Mouse (Mus musculus): ENCODE data around the gene Ccdc12. TPM values are rescaled to one million over a fixed set of nuclear protein-coding genes. Genes with fewer than 3 reads are reported as not detected.

Ccdc12 gene
- polyA plus RNA-seq, 1 experiment from 2014 or later = 160 TPM

DNA sequence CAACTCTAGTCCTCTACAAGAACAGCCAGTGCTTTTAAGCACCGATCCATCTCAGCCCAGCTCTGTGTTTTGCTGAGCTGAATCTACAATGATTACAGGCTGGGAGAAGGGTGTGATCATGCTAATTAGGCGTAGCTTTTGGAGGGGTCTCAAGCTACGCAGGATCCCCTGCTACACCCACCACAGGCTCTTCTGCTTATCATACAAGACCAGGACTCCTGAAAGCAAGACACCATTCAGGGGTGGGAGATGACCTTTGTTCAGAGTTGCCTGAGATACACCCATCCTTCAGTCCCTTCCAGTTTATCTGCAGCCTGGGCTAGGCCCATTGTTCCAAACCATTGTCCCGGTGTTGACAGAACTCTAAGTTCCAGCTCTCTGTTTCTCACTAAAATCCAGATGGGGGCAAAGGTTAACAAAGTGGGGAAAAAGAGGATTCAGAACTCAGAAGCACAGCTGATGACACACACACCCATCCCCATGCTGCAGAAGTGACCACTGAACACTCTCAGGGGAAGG is 96.7 kb downstream of the Ccdc12 start:
- 89% methylated on average over 4 of the region's 4 CpGs for WGBS
- no peaks in the 10 kb centered on the region for H3K27me3 ChIP-seq (ENCODE audit: control insufficient read depth, insufficient read depth, low read length)
- no peak overlapping the region for H3K4me2 ChIP-seq (replicated peaks; ENCODE audit: low read depth, low read length)
- H3K9me3 ChIP-seq (ENCODE audit: control insufficient read depth, low read length) = no peaks in the 10 kb centered on the region
- no peak overlapping the region for H3K9ac ChIP-seq (ENCODE audit: low read depth, low read length)
- H3K36me3 ChIP-seq (ENCODE audit: control insufficient read depth, insufficient read depth, low read length) = no peaks in the 10 kb centered on the region
- no peak overlapping the region for H3K4me3 ChIP-seq (ENCODE audit: low read length)
- ATAC-seq (ENCODE audit: low FRiP score, low TSS enrichment) = no peak
- peaks cover 33% of the 10 kb centered on the region for H3K4me1 ChIP-seq (ENCODE audit: control insufficient read depth, insufficient read depth, low read length)
- no peak overlapping the region for H3K27ac ChIP-seq (ENCODE audit: low read depth, low read length)

DNA sequence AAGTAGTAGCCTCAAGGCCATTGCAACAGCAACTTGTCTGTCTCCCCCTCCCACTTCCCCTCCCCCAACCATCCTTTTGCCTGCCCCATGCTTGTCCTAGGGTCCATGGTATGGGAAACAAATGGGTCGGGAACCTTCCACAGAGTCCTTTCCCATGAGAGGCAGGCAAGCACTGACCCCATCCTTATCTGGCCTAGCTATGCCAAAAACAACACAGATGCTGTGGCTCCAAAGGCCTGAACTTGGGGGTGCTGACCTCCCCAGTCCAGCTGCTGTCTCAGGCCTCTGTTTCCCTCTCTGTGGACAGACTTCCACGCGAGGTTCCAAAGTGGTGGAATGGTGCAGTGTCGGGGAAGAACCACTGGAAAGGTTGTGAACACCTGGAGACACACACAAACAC is 97.5 kb downstream of the Ccdc12 start:
- Histone ChIP-seq H3K36me3 (ENCODE audit: control insufficient read depth, insufficient read depth, low read length) (no peaks in the 10 kb centered on the region), H3K4me2 (replicated peaks; ENCODE audit: low read depth, low read length) (no peak overlapping the region), H3K27ac (ENCODE audit: low read depth, low read length) (no peak overlapping the region), H3K27me3 (ENCODE audit: control insufficient read depth, insufficient read depth, low read length) (no peaks in the 10 kb centered on the region), H3K4me3 (ENCODE audit: low read length) (no peak overlapping the region), H3K4me1 (ENCODE audit: control insufficient read depth, insufficient read depth, low read length) (peaks cover 33% of the 10 kb centered on the region), H3K9ac (ENCODE audit: low read depth, low read length) (no peak overlapping the region), H3K9me3 (ENCODE audit: control insufficient read depth, low read length) (no peaks in the 10 kb centered on the region)
- 58% methylated on average over 4 of the region's 4 CpGs for WGBS
- no peak for ATAC-seq (ENCODE audit: low FRiP score, low TSS enrichment)

DNA sequence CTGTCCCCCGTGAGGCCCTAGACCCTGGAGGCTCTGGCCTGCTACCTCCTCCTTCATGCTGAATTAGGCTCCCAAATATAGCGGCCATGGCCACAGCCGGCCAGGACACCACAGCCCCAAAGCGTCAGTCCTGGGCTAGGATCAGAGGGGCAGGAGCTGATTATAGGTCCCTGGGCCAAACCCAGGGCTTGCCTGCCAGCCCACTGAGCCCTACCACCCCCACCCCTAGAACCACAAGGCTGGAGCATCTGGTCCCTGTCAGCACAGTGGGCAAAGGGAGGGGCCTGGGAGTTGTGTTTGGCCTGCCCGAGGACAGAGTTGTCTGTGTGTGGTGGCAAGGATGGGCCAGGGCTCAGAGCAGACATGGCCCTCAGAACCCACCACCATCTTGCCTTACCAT is 101.5 kb downstream of the Ccdc12 start:
- WGBS = 90% methylated on average over 5 of the region's 5 CpGs
- Histone ChIP-seq H3K9ac (ENCODE audit: low read depth, low read length) (no peak overlapping the region), H3K27ac (ENCODE audit: low read depth, low read length) (no peak overlapping the region), H3K4me3 (ENCODE audit: low read length) (no peak overlapping the region), H3K36me3 (ENCODE audit: control insufficient read depth, insufficient read depth, low read length) (no peaks in the 10 kb centered on the region), H3K27me3 (ENCODE audit: control insufficient read depth, insufficient read depth, low read length) (no peaks in the 10 kb centered on the region), H3K9me3 (ENCODE audit: control insufficient read depth, low read length) (no peaks in the 10 kb centered on the region), H3K4me1 (ENCODE audit: control insufficient read depth, insufficient read depth, low read length) (peaks cover 4% of the 10 kb centered on the region; the same call in 1 of the 2 replicates), H3K4me2 (replicated peaks; ENCODE audit: low read depth, low read length) (no peak overlapping the region)
- ATAC-seq (ENCODE audit: low FRiP score, low TSS enrichment) = no peak

DNA sequence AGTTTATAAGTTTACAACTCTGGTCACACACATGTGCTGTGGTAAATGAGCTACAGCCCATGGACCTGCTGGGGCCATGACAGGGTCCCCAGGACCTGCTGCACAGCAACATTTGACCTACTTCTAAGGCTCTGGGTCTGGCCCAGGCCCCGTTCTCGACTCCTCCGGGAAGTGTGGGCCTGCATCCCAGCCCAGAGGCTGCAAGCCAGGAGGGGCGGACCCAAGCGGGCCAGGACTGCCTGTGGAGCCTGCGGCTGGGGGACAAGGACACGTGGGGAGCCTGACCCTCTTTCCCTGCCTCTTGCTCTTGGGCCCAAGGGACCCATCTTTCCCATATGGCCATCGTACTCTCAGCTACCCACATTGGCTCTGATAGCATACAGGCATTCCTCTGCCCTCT is 102.3 kb downstream of the Ccdc12 start:
- H3K9ac ChIP-seq (ENCODE audit: low read depth, low read length) = no peak overlapping the region
- H3K27ac ChIP-seq (ENCODE audit: low read depth, low read length) = no peak overlapping the region
- WGBS = 70% methylated on average over 8 of the region's 8 CpGs
- H3K36me3 ChIP-seq (ENCODE audit: control insufficient read depth, insufficient read depth, low read length) = no peaks in the 10 kb centered on the region
- no peak for ATAC-seq (ENCODE audit: low FRiP score, low TSS enrichment)
- no peak overlapping the region for H3K4me2 ChIP-seq (replicated peaks; ENCODE audit: low read depth, low read length)
- no peaks in the 10 kb centered on the region for H3K9me3 ChIP-seq (ENCODE audit: control insufficient read depth, low read length)
- no peaks in the 10 kb centered on the region for H3K27me3 ChIP-seq (ENCODE audit: control insufficient read depth, insufficient read depth, low read length)
- no peak overlapping the region for H3K4me3 ChIP-seq (ENCODE audit: low read length)
- peaks cover under 1% of the 10 kb centered on the region; the same call in 1 of the 2 replicates for H3K4me1 ChIP-seq (ENCODE audit: control insufficient read depth, insufficient read depth, low read length)

DNA sequence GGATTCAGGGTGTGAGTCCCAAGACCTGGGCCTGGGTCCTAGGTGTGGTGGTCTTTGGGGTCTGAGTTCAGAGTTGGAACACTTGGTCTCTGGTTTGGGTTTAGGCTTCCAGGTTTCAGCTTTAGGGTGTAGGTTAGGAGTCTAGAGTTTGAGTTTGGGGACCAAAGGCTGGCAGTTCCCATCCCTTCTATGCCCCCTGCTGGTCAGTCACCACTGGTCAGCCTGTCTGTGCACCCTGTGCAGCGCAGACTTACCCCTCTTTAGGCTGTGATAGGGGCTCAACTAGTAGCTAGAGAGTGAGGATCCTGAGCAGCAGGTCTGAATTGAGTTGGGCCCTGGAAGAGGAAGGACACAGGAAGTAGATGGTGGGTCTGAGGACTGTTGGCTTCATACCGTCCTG is 103.0 kb downstream of the Ccdc12 start:
- peak; percentile 66; the same call in 1 of the 2 replicates for ATAC-seq (ENCODE audit: low FRiP score, low TSS enrichment)
- Histone ChIP-seq H3K4me1 (ENCODE audit: control insufficient read depth, insufficient read depth, low read length) (no peaks in the 10 kb centered on the region), H3K4me3 (ENCODE audit: low read length) (no peak overlapping the region), H3K4me2 (replicated peaks; ENCODE audit: low read depth, low read length) (no peak overlapping the region), H3K9ac (ENCODE audit: low read depth, low read length) (no peak overlapping the region), H3K36me3 (ENCODE audit: control insufficient read depth, insufficient read depth, low read length) (no peaks in the 10 kb centered on the region), H3K27me3 (ENCODE audit: control insufficient read depth, insufficient read depth, low read length) (no peaks in the 10 kb centered on the region; the same call in 1 of the 2 replicates), H3K9me3 (ENCODE audit: control insufficient read depth, low read length) (no peaks in the 10 kb centered on the region), H3K27ac (ENCODE audit: low read depth, low read length) (no peak overlapping the region)
- 39% methylated on average over 2 of the region's 2 CpGs for WGBS

DNA sequence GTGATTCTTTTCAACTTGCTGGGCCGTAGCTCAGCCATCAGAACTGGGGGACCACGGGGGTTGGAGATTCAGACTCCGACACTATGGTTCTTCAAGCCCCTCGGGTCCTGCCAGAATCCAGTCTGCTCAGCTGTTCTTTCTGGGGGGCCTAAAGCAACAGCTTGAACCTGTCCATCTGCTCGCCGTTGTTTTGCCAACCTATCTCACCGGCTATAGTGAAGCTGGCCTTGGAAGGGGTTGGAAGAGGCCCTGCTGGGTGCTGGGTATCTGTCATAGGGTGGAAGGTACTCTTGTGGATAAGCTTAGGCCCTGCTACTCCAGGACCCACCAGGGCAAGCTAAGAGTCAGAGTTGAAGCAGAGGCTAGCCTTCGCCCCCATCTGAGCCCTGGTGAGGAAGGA is 104.6 kb downstream of the Ccdc12 start:
- no peak overlapping the region for H3K4me2 ChIP-seq (replicated peaks; ENCODE audit: low read depth, low read length)
- no peak overlapping the region for H3K4me3 ChIP-seq (ENCODE audit: low read length)
- H3K4me1 ChIP-seq (ENCODE audit: control insufficient read depth, insufficient read depth, low read length) = no peaks in the 10 kb centered on the region
- ATAC-seq (ENCODE audit: low FRiP score, low TSS enrichment) = no peak
- H3K27me3 ChIP-seq (ENCODE audit: control insufficient read depth, insufficient read depth, low read length) = no peaks in the 10 kb centered on the region; the same call in 1 of the 2 replicates
- no peak overlapping the region for H3K27ac ChIP-seq (ENCODE audit: low read depth, low read length)
- no peak overlapping the region for H3K9ac ChIP-seq (ENCODE audit: low read depth, low read length)
- WGBS = 75% methylated on average over 8 of the region's 8 CpGs
- H3K36me3 ChIP-seq (ENCODE audit: control insufficient read depth, insufficient read depth, low read length) = no peaks in the 10 kb centered on the region
- no peaks in the 10 kb centered on the region for H3K9me3 ChIP-seq (ENCODE audit: control insufficient read depth, low read length)

Small RNAs within 50 kb of the gene (microRNA-seq; reads per million reads assigned to microRNA genes)
- gene Mir8107 = not detected

Other genes starting within 250 kb of the Ccdc12 start
- 16.1 and 18.6 TPM in 2 replicates for gene Ptpn23, start 248.3 kb upstream of the Ccdc12 start, polyA plus RNA-seq (2014; fragmentation: Nextera tagmentation; extraction: Ambion mirVana)
- not detected in 2 replicates for gene Ngp, start 236.8 kb upstream of the Ccdc12 start, polyA plus RNA-seq (2014; fragmentation: Nextera tagmentation; extraction: Ambion mirVana)
- gene Klhl18, start 179.8 kb upstream of the Ccdc12 start, polyA plus RNA-seq (2014; fragmentation: Nextera tagmentation; extraction: Ambion mirVana) = 5.1 and 10.5 TPM in 2 replicates
- 1.2 TPM in 2 replicates for gene Kif9, start 179.5 kb upstream of the Ccdc12 start, polyA plus RNA-seq (2014; fragmentation: Nextera tagmentation; extraction: Ambion mirVana)
- gene Setd2, start 123.9 kb upstream of the Ccdc12 start, polyA plus RNA-seq (2014; fragmentation: Nextera tagmentation; extraction: Ambion mirVana) = 46.5 and 55.9 TPM in 2 replicates
- gene Nradd, start 32.1 kb upstream of the Ccdc12 start, polyA plus RNA-seq (2014; fragmentation: Nextera tagmentation; extraction: Ambion mirVana) = 23.6 and 64.4 TPM in 2 replicates
- gene Nbeal2, start 2.3 kb upstream of the Ccdc12 start, polyA plus RNA-seq (2014; fragmentation: Nextera tagmentation; extraction: Ambion mirVana) = 2.6 and 4.8 TPM in 2 replicates
- gene Myl3, start 85.4 kb downstream of the Ccdc12 start, polyA plus RNA-seq (2014; fragmentation: Nextera tagmentation; extraction: Ambion mirVana) = 0.96 and 1.4 TPM in 2 replicates
- 27.3 and 40.9 TPM in 2 replicates for gene Pth1r, start 90.6 kb downstream of the Ccdc12 start, polyA plus RNA-seq (2014; fragmentation: Nextera tagmentation; extraction: Ambion mirVana)
- not detected in 2 replicates for gene Prss42, start 141.7 kb downstream of the Ccdc12 start, polyA plus RNA-seq (2014; fragmentation: Nextera tagmentation; extraction: Ambion mirVana)
- not detected in 2 replicates for gene Prss44, start 157.5 kb downstream of the Ccdc12 start, polyA plus RNA-seq (2014; fragmentation: Nextera tagmentation; extraction: Ambion mirVana)
- gene Prss43, start 170.2 kb downstream of the Ccdc12 start, polyA plus RNA-seq (2014; fragmentation: Nextera tagmentation; extraction: Ambion mirVana) = not detected in 2 replicates
- not detected in 2 replicates for gene Prss45, start 178.1 kb downstream of the Ccdc12 start, polyA plus RNA-seq (2014; fragmentation: Nextera tagmentation; extraction: Ambion mirVana)
- not detected in 2 replicates for gene Prss46, start 188.0 kb downstream of the Ccdc12 start, polyA plus RNA-seq (2014; fragmentation: Nextera tagmentation; extraction: Ambion mirVana)
- gene Prss50, start 201.5 kb downstream of the Ccdc12 start, polyA plus RNA-seq (2014; fragmentation: Nextera tagmentation; extraction: Ambion mirVana) = 0.24 and 1.1 TPM in 2 replicates
- 2.4 and 4.1 TPM in 2 replicates for gene Als2cl, start 223.4 kb downstream of the Ccdc12 start, polyA plus RNA-seq (2014; fragmentation: Nextera tagmentation; extraction: Ambion mirVana)
- gene Tmie, start 223.6 kb downstream of the Ccdc12 start, polyA plus RNA-seq (2014; fragmentation: Nextera tagmentation; extraction: Ambion mirVana) = 0.38 and 0.49 TPM in 2 replicates